Mouse (Mus musculus) heart, adult 18-20 months (tissue): ENCODE measurements around the gene Clcn1. TPM values are rescaled to one million over a fixed set of nuclear protein-coding genes. Genes with fewer than 3 reads are reported as not detected.
A peak's percentile ranks its signal among the peaks of the same experiment; 100 is the strongest.

Experiments
- DNase-seq, 2 experiments: peaks; one replicate each; pipeline ENCODE4 v3.0.0; 2021 to 2022; ENCODE audit warnings: mixed read lengths in 1 of 2
- long read RNA-seq, 2 experiments: library from polyadenylated mRNA; stranded (forward); transcript quantifications; one replicate each; pipeline ENCODE4 v2.0.0; 2021
- total RNA-seq, 2 experiments: library from RNA; stranded (reverse); gene quantifications; 2 replicates each; pipeline ENCODE4 v1.2.3; 2021

Clcn1 gene
- 1 to 10 TPM; 3.7 to 4.7 TPM for total RNA-seq
- long read RNA-seq, experiment 1, partial matches to known transcripts: 0 of 1 reads
- long read RNA-seq, experiment 1, other reads (novel, unspliced or antisense): 0 of 1 reads
- long read RNA-seq, experiment 2: 0 reads

GRCm38 (mm10) chr6:42286448-42286847 is at the start of gene Clcn1:
Gene Clcn1, plus strand, starts transcription at chr6:42286685.
- no peak for DNase-seq

GRCm38 (mm10) chr6:42237276-42237805 is 49.1 kb upstream of the Clcn1 start:
- DNase-seq: no peak

GRCm38 (mm10) chr6:42241311-42242045 is 45.0 kb upstream of the Clcn1 start:
- DNase-seq: peak; percentile 25 to 46

- DNase-seq: peak; percentile 90 to 93
These were observed 40.7 kb upstream of the Clcn1 start, which contains the start of gene Gstk1 for GRCm38 (mm10) chr6:42245711-42246353. Gene Gstk1, plus strand, starts transcription at chr6:42245935.

- DNase-seq: peak; percentile 12 to 21
These were observed 39.3 kb upstream of the Clcn1 start for GRCm38 (mm10) chr6:42247173-42247572.

- DNase-seq: no peak
These were observed 38.5 kb upstream of the Clcn1 start for GRCm38 (mm10) chr6:42247981-42248380.

- DNase-seq: no peak
These were observed 34.7 kb upstream of the Clcn1 start for GRCm38 (mm10) chr6:42251791-42252190.

GRCm38 (mm10) chr6:42253103-42253502 is 33.4 kb upstream of the Clcn1 start:
- no peak for DNase-seq

- peak; percentile 54 to 76 for DNase-seq
These were observed 29.1 kb upstream of the Clcn1 start for GRCm38 (mm10) chr6:42257303-42257863.

GRCm38 (mm10) chr6:42260430-42260829 is 26.1 kb upstream of the Clcn1 start:
- no peak for DNase-seq

- DNase-seq: no peak
These were observed 24.8 kb upstream of the Clcn1 start, which contains the start of gene Tmem139 for GRCm38 (mm10) chr6:42261524-42262170. Gene Tmem139, plus strand, starts transcription at chr6:42261970.

GRCm38 (mm10) chr6:42264626-42265312 is 21.7 kb upstream of the Clcn1 start, which contains the start of gene Casp2:
Gene Casp2, plus strand, starts transcription at chr6:42264985.
- DNase-seq: peak; percentile 99

GRCm38 (mm10) chr6:42265391-42266330 is 20.8 kb upstream of the Clcn1 start:
- peak; percentile 21 to 41 for DNase-seq

- DNase-seq: no peak
These were observed 15.7 kb upstream of the Clcn1 start for GRCm38 (mm10) chr6:42270817-42271216.

- DNase-seq: no peak
These were observed 10.3 kb upstream of the Clcn1 start for GRCm38 (mm10) chr6:42276151-42276550.

GRCm38 (mm10) chr6:42282865-42283528 is 3.5 kb upstream of the Clcn1 start:
- DNase-seq: peak in 1 of 2 experiments; percentile 36

GRCm38 (mm10) chr6:42287562-42287961 is 1.1 kb downstream of the Clcn1 start:
- no peak for DNase-seq

GRCm38 (mm10) chr6:42293327-42293726 is 6.8 kb downstream of the Clcn1 start:
- DNase-seq: no peak

- no peak for DNase-seq
These were observed 9.1 kb downstream of the Clcn1 start for GRCm38 (mm10) chr6:42295549-42296094.
